Mouse (Mus musculus) gastrocnemius, postnatal 25 days (tissue): Measurements from ENCODE around the gene Adk. TPM values are rescaled to one million over a fixed set of nuclear protein-coding genes. Genes with fewer than 3 reads are reported as not detected.

Experiments
- DNase-seq: peaks from one replicate; pipeline ENCODE4 v3.0.0; 2022
- long read RNA-seq, 2 experiments: library from polyadenylated mRNA; stranded (forward); transcript quantifications; one replicate each; pipeline ENCODE4 v2.0.0; 2021
- total RNA-seq, 2 experiments: library from RNA; stranded (reverse); gene quantifications; 1 replicate in 1 of 2; 2 replicates in 1 of 2; pipeline ENCODE4 v1.2.3; 2021

Adk gene
- total RNA-seq, result 100 to 1,000 TPM in 1 of 2 experiments, 10 to 100 TPM in 1; 96.4 to 109 TPM
- long read RNA-seq, experiment 1, transcript Adk-201 (11 exons, 1,782 nt), result major isoform, 89 of 130 reads
- long read RNA-seq, experiment 1, transcript Adk-202 (2 exons, 289 nt), result minor isoform, 31 of 130 reads
- long read RNA-seq, experiment 1, partial matches to known transcripts, result 3 of 130 reads
- long read RNA-seq, experiment 1, other reads (novel, unspliced or antisense), result 5 of 130 reads
- long read RNA-seq, experiment 2, transcript Adk-202 (2 exons, 289 nt), result minor isoform, 17 of 141 reads
- long read RNA-seq, experiment 2, transcript Adk-201 (11 exons, 1,782 nt), result major isoform, 104 of 141 reads
- long read RNA-seq, experiment 2, transcript Adk-207 (11 exons, 1,818 nt), result minor isoform, 10 of 141 reads
- long read RNA-seq, experiment 2, partial matches to known transcripts, result 5 of 141 reads
- long read RNA-seq, experiment 2, other reads (novel, unspliced or antisense), result 5 of 141 reads

GRCm38 (mm10) chr14:21052112-21052780 is at the start of gene Adk, which contains the start of gene Ap3m1:
TSS of gene Adk (plus strand) at chr14:21052574.
TSS of gene Ap3m1 (minus strand) at chr14:21052508.
- peak; percentile 95 for DNase-seq

GRCm38 (mm10) chr14:21013800-21014334 is 38.5 kb upstream of the Adk start:
- DNase-seq, result no peak

GRCm38 (mm10) chr14:21017871-21018270 is 34.5 kb upstream of the Adk start:
- DNase-seq, result no peak

GRCm38 (mm10) chr14:21018977-21019376 is 33.4 kb upstream of the Adk start:
- no peak for DNase-seq

GRCm38 (mm10) chr14:21020435-21020834 is 31.9 kb upstream of the Adk start:
- no peak for DNase-seq

- peak; percentile 27 for DNase-seq
Observed at GRCm38 (mm10) chr14:21027542-21027941, 24.8 kb upstream of the Adk start.

GRCm38 (mm10) chr14:21029025-21029659 is 23.2 kb upstream of the Adk start:
- no peak for DNase-seq

- peak; percentile 60 for DNase-seq
Observed at GRCm38 (mm10) chr14:21031783-21032511, 20.4 kb upstream of the Adk start.

GRCm38 (mm10) chr14:21034271-21034670 is 18.1 kb upstream of the Adk start:
- DNase-seq, result no peak

GRCm38 (mm10) chr14:21034791-21035190 is 17.6 kb upstream of the Adk start:
- no peak for DNase-seq

- no peak for DNase-seq
Observed at GRCm38 (mm10) chr14:21039077-21039476, 13.3 kb upstream of the Adk start.

GRCm38 (mm10) chr14:21039623-21040022 is 12.8 kb upstream of the Adk start:
- no peak for DNase-seq

GRCm38 (mm10) chr14:21047840-21048239 is 4.5 kb upstream of the Adk start:
- DNase-seq, result no peak

GRCm38 (mm10) chr14:21048879-21049278 is 3.5 kb upstream of the Adk start:
- no peak for DNase-seq

- DNase-seq, result no peak
Observed at GRCm38 (mm10) chr14:21050734-21051133, 1.6 kb upstream of the Adk start.

GRCm38 (mm10) chr14:21051380-21052111 is 828 bp upstream of the Adk start:
- DNase-seq, result no peak

GRCm38 (mm10) chr14:21052781-21053130 is 382 bp downstream of the Adk start:
- DNase-seq, result peak; percentile 79

- DNase-seq, result no peak
Observed at GRCm38 (mm10) chr14:21053151-21053550, 777 bp downstream of the Adk start.

GRCm38 (mm10) chr14:21053586-21053985 is 1.2 kb downstream of the Adk start:
- DNase-seq, result no peak

GRCm38 (mm10) chr14:21058972-21059371 is 6.6 kb downstream of the Adk start:
- peak; percentile 15 for DNase-seq
